Mouse (Mus musculus): ENCODE measurements around the gene Tgif1.

The Tgif1 gene

GRCm38 (mm10) chr17:70817862-70818451 is 35.4 kb downstream of the Tgif1 start:
- peaks cover 24% of the 10 kb centered on the region for H3K27me3 ChIP-seq (ENCODE audit: insufficient read depth, low read length)
- no peaks in the 10 kb centered on the region for H3K36me3 ChIP-seq (ENCODE audit: insufficient read depth, low read length)
- H3K4me3 ChIP-seq (replicated peaks; ENCODE audit: low read length) = peak overlapping the region; percentile 81
- H3K9me3 ChIP-seq (ENCODE audit: low read length) = no peaks in the 10 kb centered on the region
- peaks cover 46% of the 10 kb centered on the region for H3K4me1 ChIP-seq (replicated peaks; ENCODE audit: low read depth, low read length)
- no peak for TF ChIP-seq CTCF (conservative IDR thresholded peaks at IDR 0.05; ENCODE audit: low read length)
- no peak for TF ChIP-seq NANOG (IDR thresholded peaks at IDR 0.05; ENCODE audit: borderline replicate concordance, low read length)
- no peak for TF ChIP-seq POU5F1 (IDR thresholded peaks at IDR 0.05; ENCODE audit: borderline replicate concordance, low read length)

DNA sequence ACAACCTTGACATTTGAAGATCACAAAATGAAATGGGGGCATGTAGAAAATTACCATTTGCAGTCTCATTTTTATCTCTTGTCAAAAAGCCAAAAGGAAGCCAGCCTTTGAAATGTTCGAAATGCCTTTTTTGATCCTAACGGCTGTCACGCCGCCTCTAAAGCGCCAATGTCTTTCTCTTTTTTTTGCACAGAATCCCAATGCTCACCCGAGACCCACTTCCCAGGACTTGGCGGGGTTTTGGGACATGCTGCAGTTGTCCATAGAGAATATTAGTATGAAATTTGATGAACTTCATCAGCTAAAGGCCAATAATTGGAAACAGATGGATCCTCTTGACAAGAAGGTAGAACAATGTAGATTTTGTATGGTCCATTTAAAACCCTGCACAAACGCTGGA is 38.3 kb downstream of the Tgif1 start:
- H3K4me3 ChIP-seq (replicated peaks; ENCODE audit: low read length) = no peak overlapping the region
- no peaks in the 10 kb centered on the region for H3K36me3 ChIP-seq (ENCODE audit: insufficient read depth, low read length)
- no peak for TF ChIP-seq CTCF (conservative IDR thresholded peaks at IDR 0.05; ENCODE audit: low read length)
- TF ChIP-seq NANOG (IDR thresholded peaks at IDR 0.05; ENCODE audit: borderline replicate concordance, low read length) = no peak
- TF ChIP-seq POU5F1 (IDR thresholded peaks at IDR 0.05; ENCODE audit: borderline replicate concordance, low read length) = no peak
- H3K27me3 ChIP-seq (ENCODE audit: insufficient read depth, low read length) = peaks cover 19% of the 10 kb centered on the region
- no peaks in the 10 kb centered on the region for H3K9me3 ChIP-seq (ENCODE audit: low read length)
- peaks cover 56% of the 10 kb centered on the region for H3K4me1 ChIP-seq (replicated peaks; ENCODE audit: low read depth, low read length)

- Histone ChIP-seq H3K9me3 (ENCODE audit: low read length) (no peaks in the 10 kb centered on the region), H3K4me3 (replicated peaks; ENCODE audit: low read length) (no peak overlapping the region), H3K36me3 (ENCODE audit: insufficient read depth, low read length) (no peaks in the 10 kb centered on the region), H3K27me3 (ENCODE audit: insufficient read depth, low read length) (no peaks in the 10 kb centered on the region), H3K4me1 (replicated peaks; ENCODE audit: low read depth, low read length) (peaks cover 69% of the 10 kb centered on the region)
- TF ChIP-seq POU5F1 (IDR thresholded peaks at IDR 0.05; ENCODE audit: borderline replicate concordance, low read length) = no peak
- no peak for TF ChIP-seq NANOG (IDR thresholded peaks at IDR 0.05; ENCODE audit: borderline replicate concordance, low read length)
- TF ChIP-seq CTCF (conservative IDR thresholded peaks at IDR 0.05; ENCODE audit: low read length) = no peak
Observed at GRCm38 (mm10) chr17:70810795-70811194, 42.6 kb downstream of the Tgif1 start.

GRCm38 (mm10) chr17:70809776-70810175 is 43.6 kb downstream of the Tgif1 start:
- Histone ChIP-seq H3K36me3 (ENCODE audit: insufficient read depth, low read length) (peaks cover 3% of the 10 kb centered on the region), H3K4me3 (replicated peaks; ENCODE audit: low read length) (no peak overlapping the region), H3K4me1 (replicated peaks; ENCODE audit: low read depth, low read length) (peaks cover 69% of the 10 kb centered on the region), H3K9me3 (ENCODE audit: low read length) (no peaks in the 10 kb centered on the region), H3K27me3 (ENCODE audit: insufficient read depth, low read length) (no peaks in the 10 kb centered on the region)
- TF ChIP-seq NANOG (IDR thresholded peaks at IDR 0.05; ENCODE audit: borderline replicate concordance, low read length) = no peak
- TF ChIP-seq POU5F1 (IDR thresholded peaks at IDR 0.05; ENCODE audit: borderline replicate concordance, low read length) = no peak
- no peak for TF ChIP-seq CTCF (conservative IDR thresholded peaks at IDR 0.05; ENCODE audit: low read length)

- Histone ChIP-seq H3K36me3 (ENCODE audit: insufficient read depth, low read length) (peaks cover 10% of the 10 kb centered on the region), H3K4me1 (replicated peaks; ENCODE audit: low read depth, low read length) (peaks cover 78% of the 10 kb centered on the region), H3K9me3 (ENCODE audit: low read length) (no peaks in the 10 kb centered on the region), H3K4me3 (replicated peaks; ENCODE audit: low read length) (peak overlapping the region; percentile 60), H3K27me3 (ENCODE audit: insufficient read depth, low read length) (no peaks in the 10 kb centered on the region)
- TF ChIP-seq NANOG (IDR thresholded peaks at IDR 0.05; ENCODE audit: borderline replicate concordance, low read length) = no peak
- TF ChIP-seq POU5F1 (IDR thresholded peaks at IDR 0.05; ENCODE audit: borderline replicate concordance, low read length) = no peak
- no peak for TF ChIP-seq CTCF (conservative IDR thresholded peaks at IDR 0.05; ENCODE audit: low read length)
Observed at GRCm38 (mm10) chr17:70808837-70809236, 44.5 kb downstream of the Tgif1 start.

DNA sequence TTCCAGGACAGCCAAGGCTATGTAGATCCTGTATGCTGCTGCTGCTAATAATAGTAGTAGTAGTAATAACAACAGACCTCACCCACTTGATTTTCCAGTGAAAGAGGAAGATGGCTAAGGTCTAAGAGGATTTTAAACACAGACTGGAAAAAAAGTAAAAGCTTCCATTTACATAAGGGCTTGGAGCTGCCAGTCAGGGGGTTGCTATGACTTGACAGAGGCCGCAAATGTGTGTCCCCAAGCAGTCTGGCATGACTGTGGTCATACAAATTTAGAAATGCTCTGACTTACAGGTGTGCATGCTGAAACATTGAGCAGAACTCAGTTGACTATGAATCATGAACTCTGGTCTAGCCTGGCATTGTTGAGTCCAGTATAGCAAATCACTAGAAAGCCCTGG is 45.5 kb downstream of the Tgif1 start:
- Histone ChIP-seq H3K4me3 (replicated peaks; ENCODE audit: low read length) (peak overlapping the region; percentile 60), H3K27me3 (ENCODE audit: insufficient read depth, low read length) (no peaks in the 10 kb centered on the region), H3K4me1 (replicated peaks; ENCODE audit: low read depth, low read length) (peaks cover 74% of the 10 kb centered on the region), H3K9me3 (ENCODE audit: low read length) (no peaks in the 10 kb centered on the region), H3K36me3 (ENCODE audit: insufficient read depth, low read length) (peaks cover 13% of the 10 kb centered on the region)
- TF ChIP-seq NANOG (IDR thresholded peaks at IDR 0.05; ENCODE audit: borderline replicate concordance, low read length) (no peak), CTCF (conservative IDR thresholded peaks at IDR 0.05; ENCODE audit: low read length) (no peak), POU5F1 (IDR thresholded peaks at IDR 0.05; ENCODE audit: borderline replicate concordance, low read length) (no peak)

DNA sequence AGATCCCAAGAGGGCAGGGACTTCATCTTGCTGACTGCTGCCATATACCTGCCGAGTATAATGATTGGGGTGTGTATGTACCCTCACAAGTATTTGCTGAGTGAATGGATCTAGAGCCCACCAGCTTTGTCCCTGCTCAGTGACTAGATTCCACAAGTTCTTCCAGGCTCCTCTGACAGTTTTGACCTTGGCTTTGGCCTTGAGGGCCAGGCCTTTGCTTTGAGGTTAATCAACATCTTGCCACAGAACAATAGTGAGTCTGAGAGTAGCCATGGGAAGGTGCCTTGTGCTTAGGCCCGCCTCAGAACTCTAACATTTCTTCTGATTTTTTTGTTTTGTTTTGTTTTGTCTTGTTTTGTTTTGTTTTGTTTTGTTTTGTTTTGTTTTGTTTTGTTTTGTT is 46.7 kb downstream of the Tgif1 start:
- no peak for TF ChIP-seq CTCF (conservative IDR thresholded peaks at IDR 0.05; ENCODE audit: low read length)
- peak; percentile 64 for TF ChIP-seq NANOG (IDR thresholded peaks at IDR 0.05; ENCODE audit: borderline replicate concordance, low read length)
- no peaks in the 10 kb centered on the region for H3K27me3 ChIP-seq (ENCODE audit: insufficient read depth, low read length)
- peaks cover 26% of the 10 kb centered on the region for H3K36me3 ChIP-seq (ENCODE audit: insufficient read depth, low read length)
- H3K9me3 ChIP-seq (ENCODE audit: low read length) = no peaks in the 10 kb centered on the region
- peaks cover 69% of the 10 kb centered on the region for H3K4me1 ChIP-seq (replicated peaks; ENCODE audit: low read depth, low read length)
- H3K4me3 ChIP-seq (replicated peaks; ENCODE audit: low read length) = peak overlapping the region; percentile 76; the same call in 1 of the 2 replicates

GRCm38 (mm10) chr17:70805866-70806265 is 47.5 kb downstream of the Tgif1 start:
- no peaks in the 10 kb centered on the region for H3K27me3 ChIP-seq (ENCODE audit: insufficient read depth, low read length)
- H3K4me1 ChIP-seq (replicated peaks; ENCODE audit: low read depth, low read length) = peaks cover 67% of the 10 kb centered on the region
- H3K4me3 ChIP-seq (replicated peaks; ENCODE audit: low read length) = peak overlapping the region; percentile 76
- peaks cover 32% of the 10 kb centered on the region for H3K36me3 ChIP-seq (ENCODE audit: insufficient read depth, low read length)
- TF ChIP-seq POU5F1 (IDR thresholded peaks at IDR 0.05; ENCODE audit: borderline replicate concordance, low read length) = no peak
- no peak for TF ChIP-seq CTCF (conservative IDR thresholded peaks at IDR 0.05; ENCODE audit: low read length)
- H3K9me3 ChIP-seq (ENCODE audit: low read length) = no peaks in the 10 kb centered on the region

DNA sequence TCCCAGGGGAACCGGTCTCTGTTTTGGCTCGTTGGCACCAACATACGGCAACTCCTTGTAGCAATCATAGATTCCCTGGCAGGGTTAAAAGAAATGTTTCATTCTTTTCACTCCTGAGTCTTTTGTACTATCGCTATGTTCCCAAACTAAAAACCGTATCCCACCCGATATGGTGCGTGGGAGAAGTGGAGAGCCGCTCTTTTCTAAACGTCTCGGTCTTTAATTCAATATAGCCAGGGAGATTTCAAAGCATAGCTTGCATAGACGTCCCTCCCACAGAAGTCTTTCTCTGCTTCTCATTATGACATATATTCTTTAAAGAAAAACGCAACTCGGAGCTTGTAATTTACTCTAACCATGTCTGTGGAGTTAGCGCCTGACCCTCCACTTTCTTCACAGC is 51.3 kb downstream of the Tgif1 start:
- H3K4me3 ChIP-seq (replicated peaks; ENCODE audit: low read length) = no peak overlapping the region
- H3K36me3 ChIP-seq (ENCODE audit: insufficient read depth, low read length) = peaks cover 68% of the 10 kb centered on the region
- no peaks in the 10 kb centered on the region for H3K27me3 ChIP-seq (ENCODE audit: insufficient read depth, low read length)
- no peak for TF ChIP-seq POU5F1 (IDR thresholded peaks at IDR 0.05; ENCODE audit: borderline replicate concordance, low read length)
- no peak for TF ChIP-seq CTCF (conservative IDR thresholded peaks at IDR 0.05; ENCODE audit: low read length)
- no peak for TF ChIP-seq NANOG (IDR thresholded peaks at IDR 0.05; ENCODE audit: borderline replicate concordance, low read length)
- H3K4me1 ChIP-seq (replicated peaks; ENCODE audit: low read depth, low read length) = peaks cover 64% of the 10 kb centered on the region
- H3K9me3 ChIP-seq (ENCODE audit: low read length) = no peaks in the 10 kb centered on the region
